Mouse (Mus musculus) spleen, adult 2 months (tissue): Measurements from ENCODE around the gene Sfmbt1.

ENCODE experiments used
- CTCF ChIP-seq: fragments of 200-500 bp; IDR thresholded peaks from 2 replicates; pipeline ENCODE4 v1.5.1; 2011; ENCODE audit warnings: mild to moderate bottlenecking, inconsistent platforms; ENCODE audit not compliant: insufficient read depth, insufficient read length, insufficient replicate concordance; ENCODE audit errors: extremely low read depth
- POLR2A ChIP-seq: fragments of 200-500 bp; IDR thresholded peaks from 2 replicates; pipeline ENCODE4 v1.6.1; 2011; ENCODE audit warnings: low read depth, low read length, inconsistent platforms

DNA sequence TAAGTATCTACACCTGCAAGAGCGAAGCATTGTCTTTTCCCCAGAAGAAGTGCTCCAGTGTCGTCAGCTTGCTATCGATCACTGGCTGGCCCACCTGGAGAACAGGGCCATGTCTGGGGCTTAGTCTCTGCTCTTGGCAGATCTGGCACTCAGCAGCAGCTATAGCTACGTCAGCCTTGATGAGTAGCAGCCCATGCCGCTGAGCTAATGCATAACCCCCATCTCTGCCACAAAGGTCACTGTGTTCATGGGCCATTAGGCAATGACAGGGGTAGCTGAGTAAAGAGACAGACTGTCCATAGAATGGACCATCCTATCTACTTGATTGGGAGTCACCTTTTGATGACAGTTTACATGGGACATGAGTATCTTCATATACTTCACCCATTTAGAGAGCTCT is 135.9 kb downstream of the Sfmbt1 start:
- TF ChIP-seq CTCF (no peak), POLR2A (no peak)
